Mouse (Mus musculus) lung, adult 18-20 months (tissue): ENCODE results near the gene Dpep1.

ENCODE experiments used
- DNase-seq, 2 experiments: peaks; one replicate each; pipeline ENCODE4 v3.0.0; 2022; ENCODE audit warnings: mixed read lengths in 2 of 2

Dpep1 gene

GRCm38 (mm10) chr8:123250940-123251339 is 64.9 kb downstream of the Dpep1 start:
- no peak for DNase-seq
